Mouse (Mus musculus): Measurements from ENCODE around the gene Ctnnal1. TPM values are rescaled to one million over a fixed set of nuclear protein-coding genes. Genes with fewer than 3 reads are reported as not detected.
"Not testable (repeated sequence)": the region's sequence is repeated elsewhere in the genome, so short reads cannot be mapped to it uniquely, and the experiment has no call there.

Gene Ctnnal1
- total RNA-seq (2017): 4.1 and 5.0 TPM in 2 replicates

DNA sequence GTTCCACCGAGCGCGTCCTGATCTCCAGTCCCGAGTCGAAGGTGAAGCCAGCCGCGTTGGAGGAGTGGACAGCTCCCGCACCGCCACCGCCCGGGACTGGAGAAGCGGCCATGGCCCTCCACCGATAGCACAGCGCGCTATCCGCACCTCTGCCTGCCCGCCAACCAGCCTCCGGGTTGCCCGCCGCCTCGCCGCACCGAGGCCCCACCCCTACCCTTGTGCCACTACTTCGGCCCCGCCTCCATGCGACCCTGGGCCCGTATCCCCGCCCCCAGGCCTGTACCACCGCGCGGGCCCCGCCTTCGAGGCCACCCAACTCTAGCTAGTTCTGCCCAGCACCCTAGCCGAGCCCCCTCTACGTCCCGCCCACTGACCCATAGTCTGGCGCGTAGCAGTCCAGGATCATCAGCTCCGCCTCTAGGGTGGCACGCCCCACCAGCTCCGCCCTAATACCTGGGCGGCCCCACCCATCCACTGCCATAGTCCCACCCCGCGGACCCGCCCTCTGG lies at the start of gene Ctnnal1:
TSS of gene Ctnnal1 (minus strand) at position 186 of the 509 bp plus-strand sequence.
- ATAC-seq (ENCODE audit: extremely low read depth, insufficient number of reproducible peaks, low FRiP score, poor library complexity, severe bottlenecking): peak; percentile 89

- ATAC-seq (ENCODE audit: extremely low read depth, insufficient number of reproducible peaks, low FRiP score, poor library complexity, severe bottlenecking): peak; percentile 44; the same call in 1 of the 2 replicates
These were observed 49.8 kb upstream of the Ctnnal1 start for GRCm38 (mm10) chr4:56914761-56915160.

- ATAC-seq (ENCODE audit: extremely low read depth, insufficient number of reproducible peaks, low FRiP score, poor library complexity, severe bottlenecking): no peak
These were observed 49.4 kb upstream of the Ctnnal1 start for GRCm38 (mm10) chr4:56914338-56914737.

DNA sequence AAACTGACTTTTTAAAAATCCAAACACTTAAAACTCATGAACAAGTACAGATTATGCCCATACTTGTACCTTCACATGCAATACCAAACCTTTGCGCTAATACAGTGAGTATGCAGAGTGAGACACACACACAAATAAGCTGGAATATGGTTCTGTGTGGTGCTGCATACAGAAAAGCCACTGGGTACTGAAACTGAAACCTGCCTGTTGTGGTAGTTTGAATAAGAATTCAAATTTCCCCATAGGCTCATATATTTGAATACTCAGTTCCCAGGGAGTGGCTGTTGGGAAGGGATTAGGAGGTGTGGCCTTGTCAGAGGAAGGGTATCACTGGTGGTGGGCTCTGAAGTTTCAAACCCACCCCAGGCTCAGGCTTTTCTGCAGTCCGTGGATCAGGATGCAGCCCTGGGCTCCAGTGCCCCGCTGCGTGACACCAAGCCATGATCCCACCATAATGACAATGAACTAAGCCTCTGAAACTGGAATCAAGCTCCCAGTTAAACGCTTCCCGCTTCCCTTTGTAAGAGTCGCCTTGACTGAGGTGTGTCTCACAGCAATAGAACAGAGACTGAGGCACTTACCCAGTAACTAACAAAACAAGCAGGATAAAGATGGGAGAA lies 47.5 kb upstream of the Ctnnal1 start:
- ATAC-seq (ENCODE audit: extremely low read depth, insufficient number of reproducible peaks, low FRiP score, poor library complexity, severe bottlenecking): no peak

GRCm38 (mm10) chr4:56909568-56909967 lies 44.6 kb upstream of the Ctnnal1 start:
- ATAC-seq (ENCODE audit: extremely low read depth, insufficient number of reproducible peaks, low FRiP score, poor library complexity, severe bottlenecking): no peak

GRCm38 (mm10) chr4:56907671-56908070 lies 42.7 kb upstream of the Ctnnal1 start:
- ATAC-seq (ENCODE audit: extremely low read depth, insufficient number of reproducible peaks, low FRiP score, poor library complexity, severe bottlenecking): no peak

DNA sequence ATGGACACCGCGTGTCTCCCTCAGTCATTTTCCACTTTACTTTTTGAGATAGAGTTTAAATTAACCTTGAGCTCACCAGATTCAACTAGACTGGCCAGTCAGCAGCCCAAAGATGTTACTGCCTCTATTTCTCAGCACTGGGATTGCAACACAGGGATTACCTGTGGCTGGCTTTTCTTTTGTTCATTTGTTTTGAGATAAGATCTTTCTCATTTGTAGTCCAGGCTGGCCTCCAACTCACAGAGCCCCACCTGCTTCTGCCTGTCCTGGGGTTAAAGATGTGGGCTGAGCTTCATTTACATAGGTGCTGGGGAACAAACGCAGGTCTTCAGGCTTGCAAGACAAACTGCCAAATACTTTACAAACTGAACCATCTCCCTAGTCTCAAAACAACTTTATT lies 41.9 kb upstream of the Ctnnal1 start:
- no peak for ATAC-seq (ENCODE audit: extremely low read depth, insufficient number of reproducible peaks, low FRiP score, poor library complexity, severe bottlenecking)

DNA sequence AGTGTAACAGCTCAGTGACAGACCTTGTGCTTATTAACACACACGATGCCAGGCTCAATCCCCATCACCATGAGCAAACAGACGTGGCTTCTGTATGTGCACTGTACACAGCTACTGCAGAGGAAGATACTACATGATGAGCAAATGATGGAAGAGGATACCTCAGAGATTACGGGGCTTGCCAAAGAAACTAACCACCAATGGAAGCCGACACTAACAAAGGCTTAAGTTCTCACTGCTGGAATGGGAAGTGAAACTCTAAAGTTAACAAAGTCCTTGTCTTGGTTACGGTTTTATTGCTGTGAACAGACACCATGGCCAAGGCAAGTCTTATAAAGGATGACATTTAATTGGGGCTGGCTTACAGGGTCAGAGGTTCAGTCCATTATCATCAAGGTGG lies 40.5 kb upstream of the Ctnnal1 start:
- peak; percentile 79; the same call in 1 of the 2 replicates for ATAC-seq (ENCODE audit: extremely low read depth, insufficient number of reproducible peaks, low FRiP score, poor library complexity, severe bottlenecking)

GRCm38 (mm10) chr4:56901671-56902070 lies 36.7 kb upstream of the Ctnnal1 start:
- ATAC-seq (ENCODE audit: extremely low read depth, insufficient number of reproducible peaks, low FRiP score, poor library complexity, severe bottlenecking): no peak

DNA sequence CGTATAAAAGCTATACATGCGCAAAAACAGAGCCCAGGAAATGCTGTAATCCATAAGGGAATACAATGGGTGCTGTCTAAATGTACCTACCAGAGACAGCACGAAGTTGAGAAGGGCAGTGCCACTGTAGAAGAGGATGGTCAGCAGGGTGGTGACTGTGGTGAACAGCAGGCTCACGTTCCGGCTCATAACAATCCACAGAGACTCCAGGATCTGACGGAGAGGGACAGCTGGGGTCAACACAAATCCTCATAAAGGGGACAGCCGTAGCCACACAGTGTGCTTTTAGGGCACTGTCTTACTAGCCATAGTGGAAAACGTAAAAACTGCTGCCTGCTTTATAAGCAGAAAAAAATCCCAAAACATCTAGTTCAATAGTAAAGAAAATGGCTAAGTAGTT lies 34.2 kb upstream of the Ctnnal1 start:
- no peak for ATAC-seq (ENCODE audit: extremely low read depth, insufficient number of reproducible peaks, low FRiP score, poor library complexity, severe bottlenecking)

DNA sequence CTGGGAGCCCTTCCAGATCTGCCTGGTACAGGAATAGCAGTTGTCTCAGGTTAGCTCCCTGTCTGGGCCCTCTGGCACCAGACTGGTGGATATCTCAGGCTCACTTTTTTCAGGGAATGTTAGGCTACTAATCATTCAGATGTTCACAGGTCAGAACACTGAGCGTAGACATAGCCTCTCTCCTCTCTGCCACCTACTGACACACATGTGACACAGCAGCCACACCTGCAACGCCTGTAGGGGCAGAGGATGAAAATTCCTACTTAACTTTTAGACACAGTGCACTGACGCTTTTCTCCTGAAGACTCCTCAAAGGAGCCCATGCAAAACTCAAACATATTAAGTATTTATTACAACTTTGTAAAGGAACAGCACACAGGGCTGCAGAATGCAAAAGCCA lies 32.5 kb upstream of the Ctnnal1 start:
- ATAC-seq (ENCODE audit: extremely low read depth, insufficient number of reproducible peaks, low FRiP score, poor library complexity, severe bottlenecking): no peak

DNA sequence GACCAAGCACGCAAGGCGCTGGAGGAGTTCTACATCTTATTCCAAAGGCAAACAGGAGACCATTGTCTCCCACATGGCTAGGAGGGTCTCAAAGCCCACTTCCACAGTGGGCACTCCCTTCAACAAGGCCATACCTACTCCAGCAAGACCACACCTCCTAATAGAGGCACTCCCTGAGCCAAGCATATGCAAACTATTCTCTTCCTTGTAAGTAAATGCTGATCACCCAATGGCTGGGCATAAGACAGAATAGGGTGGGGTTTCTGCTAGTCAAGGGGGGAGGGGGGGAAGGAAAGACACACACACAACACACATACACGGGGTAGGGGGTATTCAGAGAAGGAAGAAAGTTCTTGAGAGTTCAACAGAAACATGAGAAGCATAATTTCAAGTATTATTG lies 29.2 kb upstream of the Ctnnal1 start:
- ATAC-seq (ENCODE audit: extremely low read depth, insufficient number of reproducible peaks, low FRiP score, poor library complexity, severe bottlenecking): no peak

- peak; percentile 61 for ATAC-seq (ENCODE audit: extremely low read depth, insufficient number of reproducible peaks, low FRiP score, poor library complexity, severe bottlenecking)
These were observed 27.6 kb upstream of the Ctnnal1 start for GRCm38 (mm10) chr4:56892501-56893115.

DNA sequence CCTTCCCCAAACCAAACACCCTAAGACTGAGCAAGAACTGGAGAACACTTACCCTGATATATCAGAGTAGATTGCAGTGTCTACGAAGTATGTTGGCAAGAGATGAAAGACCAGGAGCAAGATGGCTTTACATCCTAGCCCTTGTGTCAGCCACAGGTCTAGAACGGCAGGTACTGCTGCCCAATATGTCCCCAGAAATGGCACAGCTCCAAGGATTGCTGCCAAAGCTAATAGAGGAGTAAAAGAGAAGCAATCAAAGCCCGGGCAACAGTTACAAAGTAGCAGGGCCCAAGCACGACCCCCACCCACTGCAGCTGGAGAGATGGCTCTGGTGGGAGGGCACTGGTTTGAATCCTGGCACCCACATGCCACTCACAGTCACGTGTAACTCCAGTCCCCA lies 23.5 kb upstream of the Ctnnal1 start:
- ATAC-seq (ENCODE audit: extremely low read depth, insufficient number of reproducible peaks, low FRiP score, poor library complexity, severe bottlenecking): no peak

- no peak for ATAC-seq (ENCODE audit: extremely low read depth, insufficient number of reproducible peaks, low FRiP score, poor library complexity, severe bottlenecking)
These were observed 21.4 kb upstream of the Ctnnal1 start for GRCm38 (mm10) chr4:56886286-56886979.

GRCm38 (mm10) chr4:56880036-56880703 lies 15.2 kb upstream of the Ctnnal1 start:
- no peak for ATAC-seq (ENCODE audit: extremely low read depth, insufficient number of reproducible peaks, low FRiP score, poor library complexity, severe bottlenecking)

DNA sequence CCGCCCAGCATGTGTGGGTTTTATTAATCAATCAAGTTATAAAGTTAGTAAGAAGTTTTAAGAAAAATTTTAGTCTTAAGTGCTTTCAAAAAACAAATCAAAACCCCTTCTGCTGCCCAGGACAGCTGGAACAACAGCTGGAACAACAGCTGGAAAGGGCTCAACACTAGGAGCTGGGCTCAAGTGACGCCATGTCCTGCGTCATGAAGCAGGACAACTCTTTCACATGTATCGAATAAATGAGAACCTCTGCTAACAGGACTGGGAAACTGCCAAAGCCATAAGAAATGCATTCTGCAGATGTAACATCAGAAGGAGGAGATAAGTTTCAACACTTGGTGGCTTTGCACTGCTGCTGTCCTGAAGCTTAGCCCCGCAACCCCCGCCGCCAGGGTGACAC lies 14.0 kb upstream of the Ctnnal1 start:
- no peak for ATAC-seq (ENCODE audit: extremely low read depth, insufficient number of reproducible peaks, low FRiP score, poor library complexity, severe bottlenecking)

DNA sequence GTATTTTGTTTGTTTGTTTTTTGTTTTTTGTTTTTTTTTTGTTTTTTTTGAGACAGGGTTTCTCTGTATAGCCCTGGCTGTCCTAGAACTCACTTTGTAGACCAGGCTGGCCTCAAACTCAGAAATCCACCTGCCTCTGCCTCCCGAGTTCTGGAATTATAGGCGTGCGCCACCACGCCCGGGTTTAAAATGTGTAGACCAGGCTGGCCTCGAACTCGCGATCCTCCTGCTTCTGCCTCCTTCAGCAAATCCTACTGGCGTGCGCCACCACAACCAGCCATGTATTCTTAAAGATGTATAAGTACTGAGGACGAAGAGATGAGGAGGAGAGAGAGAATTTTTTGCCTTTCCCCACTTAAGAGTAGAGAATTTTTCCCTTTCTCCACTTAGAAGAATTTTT lies 5.6 kb upstream of the Ctnnal1 start:
- not testable (repeated sequence) for ATAC-seq (ENCODE audit: extremely low read depth, insufficient number of reproducible peaks, low FRiP score, poor library complexity, severe bottlenecking)

GRCm38 (mm10) chr4:56867761-56868160 lies 2.8 kb upstream of the Ctnnal1 start:
- ATAC-seq (ENCODE audit: extremely low read depth, insufficient number of reproducible peaks, low FRiP score, poor library complexity, severe bottlenecking): no peak

DNA sequence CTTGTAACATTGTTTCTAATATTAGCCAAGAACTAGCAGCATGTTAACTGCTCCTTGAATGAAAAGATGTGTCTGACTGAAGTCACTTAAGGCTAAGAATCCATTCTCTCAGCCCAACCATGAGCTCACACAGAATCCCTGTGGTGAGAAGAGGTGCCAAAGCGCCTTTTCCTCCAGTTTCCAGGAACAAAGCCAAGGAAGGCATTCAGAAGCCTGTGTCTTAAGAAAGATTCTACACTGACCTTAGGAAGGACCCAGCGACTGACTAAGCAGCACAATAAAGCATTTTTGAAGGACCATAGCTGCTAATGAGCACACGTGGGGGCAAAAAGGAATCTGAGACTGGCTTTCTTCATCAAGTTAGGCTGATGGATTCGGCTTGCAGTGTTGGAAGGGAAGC lies 983 bp upstream of the Ctnnal1 start:
- ATAC-seq (ENCODE audit: extremely low read depth, insufficient number of reproducible peaks, low FRiP score, poor library complexity, severe bottlenecking): no peak

Measured in neutrophil, adult 5-6 weeks (primary cell).